Mouse (Mus musculus): ENCODE data around the gene Acox2. TPM values are rescaled to one million over a fixed set of nuclear protein-coding genes. Genes with fewer than 3 reads are reported as not detected.

Gene Acox2
- polyA plus RNA-seq, 1 experiment = not detected

DNA sequence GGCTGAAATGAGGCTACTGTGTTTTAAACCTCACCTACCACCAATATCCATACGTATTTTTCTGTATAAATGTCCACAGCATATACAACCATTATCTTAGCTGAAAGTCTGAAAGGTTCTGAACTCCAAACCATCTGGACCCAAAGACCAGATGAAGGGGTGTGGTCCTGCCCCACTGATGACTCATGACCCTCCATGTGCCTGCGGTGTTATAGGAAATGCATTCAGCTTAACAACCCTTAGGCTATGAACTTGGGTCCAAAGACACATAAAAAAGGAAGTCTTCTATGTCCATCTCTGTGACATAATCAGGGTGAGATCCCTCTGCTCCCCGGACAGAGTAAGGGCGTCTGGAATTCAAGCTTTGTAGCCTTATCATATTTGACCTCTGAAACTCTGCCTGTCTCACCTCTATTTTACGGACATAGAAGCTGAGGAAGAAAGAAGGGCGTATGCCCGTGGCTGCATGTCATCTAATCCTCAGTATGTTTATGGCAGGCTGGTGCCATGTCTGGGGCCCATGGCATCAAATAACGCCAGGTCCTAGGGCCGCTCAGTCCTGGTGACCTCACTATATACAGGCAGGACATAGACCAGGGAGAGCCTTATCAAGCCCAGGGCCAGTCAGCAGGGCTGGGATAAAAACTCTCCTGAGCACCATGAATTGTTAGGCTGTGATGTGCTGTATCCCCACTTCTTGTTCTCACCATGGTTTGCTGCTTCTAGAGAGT, 8.8 kb downstream of the Acox2 start:
- H3K27ac ChIP-seq (ENCODE audit: insufficient read depth, low read depth, low read length) = no peak overlapping the region
- H3K4me1 ChIP-seq (ENCODE audit: control insufficient read depth, insufficient read depth, low read length) = peaks cover 2% of the 10 kb centered on the region; the same call in 1 of the 2 replicates
- no peak for TF ChIP-seq CTCF (IDR thresholded peaks at IDR 0.05; ENCODE audit: low read depth, low read length)
- TF ChIP-seq POLR2A (IDR thresholded peaks at IDR 0.05; ENCODE audit: borderline replicate concordance, low read depth, low read length) = no peak
- H3K4me3 ChIP-seq (ENCODE audit: insufficient read depth, low read length) = no peak overlapping the region

DNA sequence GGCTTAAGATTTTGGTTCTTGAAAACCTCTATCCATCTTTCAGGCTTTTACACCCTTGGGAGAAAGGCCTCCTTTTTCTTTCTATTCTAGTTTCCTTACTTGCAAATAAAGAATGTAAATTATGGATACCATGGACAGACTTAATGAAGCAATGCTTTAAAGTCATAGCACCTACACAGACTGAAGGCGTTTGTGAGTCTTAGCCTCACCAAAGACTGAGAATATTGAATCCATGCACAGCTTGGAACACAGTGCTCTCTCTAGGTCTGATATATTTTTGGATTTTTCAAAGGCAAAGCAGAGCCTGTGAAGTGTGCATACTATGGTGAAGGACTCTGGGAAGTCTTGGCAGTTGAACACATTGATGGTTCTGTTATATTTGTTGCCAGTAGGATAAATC, 9.9 kb downstream of the Acox2 start:
- Histone ChIP-seq H3K27ac (ENCODE audit: insufficient read depth, low read depth, low read length) (no peak overlapping the region), H3K4me1 (ENCODE audit: control insufficient read depth, insufficient read depth, low read length) (peaks cover 2% of the 10 kb centered on the region; the same call in 1 of the 2 replicates), H3K4me3 (ENCODE audit: insufficient read depth, low read length) (no peak overlapping the region)
- TF ChIP-seq POLR2A (IDR thresholded peaks at IDR 0.05; ENCODE audit: borderline replicate concordance, low read depth, low read length) = no peak
- no peak for TF ChIP-seq CTCF (IDR thresholded peaks at IDR 0.05; ENCODE audit: low read depth, low read length)

DNA sequence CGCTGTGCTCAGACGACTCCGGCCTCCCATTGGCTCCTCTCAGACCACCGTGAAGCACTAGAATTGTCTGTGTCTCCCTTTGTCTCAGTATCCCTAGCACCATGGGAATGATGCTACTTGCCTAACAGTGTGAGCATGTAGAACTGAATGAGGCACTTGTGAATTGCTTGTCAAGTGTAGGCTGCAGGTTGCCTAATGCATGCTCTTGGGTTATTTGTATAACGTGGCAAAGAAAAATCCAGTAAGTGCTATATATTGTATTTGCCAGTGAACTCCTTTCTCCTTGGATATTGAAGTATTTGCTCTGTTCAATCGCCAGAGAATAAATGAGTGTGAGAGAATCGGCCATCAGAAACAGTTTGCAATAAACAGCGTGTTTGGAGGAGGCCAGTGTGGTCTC, 12.3 kb downstream of the Acox2 start:
- H3K27ac ChIP-seq (ENCODE audit: insufficient read depth, low read depth, low read length) = no peak overlapping the region
- no peak overlapping the region for H3K4me3 ChIP-seq (ENCODE audit: insufficient read depth, low read length)
- no peak for TF ChIP-seq CTCF (IDR thresholded peaks at IDR 0.05; ENCODE audit: low read depth, low read length)
- TF ChIP-seq POLR2A (IDR thresholded peaks at IDR 0.05; ENCODE audit: borderline replicate concordance, low read depth, low read length) = no peak
- H3K4me1 ChIP-seq (ENCODE audit: control insufficient read depth, insufficient read depth, low read length) = no peaks in the 10 kb centered on the region

GRCm38 (mm10) chr14:8244211-8244611, 14.9 kb downstream of the Acox2 start:
- Histone ChIP-seq H3K27ac (ENCODE audit: insufficient read depth, low read depth, low read length) (no peak overlapping the region), H3K4me3 (ENCODE audit: insufficient read depth, low read length) (no peak overlapping the region), H3K4me1 (ENCODE audit: control insufficient read depth, insufficient read depth, low read length) (no peaks in the 10 kb centered on the region)
- TF ChIP-seq CTCF (IDR thresholded peaks at IDR 0.05; ENCODE audit: low read depth, low read length) = no peak
- TF ChIP-seq POLR2A (IDR thresholded peaks at IDR 0.05; ENCODE audit: borderline replicate concordance, low read depth, low read length) = no peak

DNA sequence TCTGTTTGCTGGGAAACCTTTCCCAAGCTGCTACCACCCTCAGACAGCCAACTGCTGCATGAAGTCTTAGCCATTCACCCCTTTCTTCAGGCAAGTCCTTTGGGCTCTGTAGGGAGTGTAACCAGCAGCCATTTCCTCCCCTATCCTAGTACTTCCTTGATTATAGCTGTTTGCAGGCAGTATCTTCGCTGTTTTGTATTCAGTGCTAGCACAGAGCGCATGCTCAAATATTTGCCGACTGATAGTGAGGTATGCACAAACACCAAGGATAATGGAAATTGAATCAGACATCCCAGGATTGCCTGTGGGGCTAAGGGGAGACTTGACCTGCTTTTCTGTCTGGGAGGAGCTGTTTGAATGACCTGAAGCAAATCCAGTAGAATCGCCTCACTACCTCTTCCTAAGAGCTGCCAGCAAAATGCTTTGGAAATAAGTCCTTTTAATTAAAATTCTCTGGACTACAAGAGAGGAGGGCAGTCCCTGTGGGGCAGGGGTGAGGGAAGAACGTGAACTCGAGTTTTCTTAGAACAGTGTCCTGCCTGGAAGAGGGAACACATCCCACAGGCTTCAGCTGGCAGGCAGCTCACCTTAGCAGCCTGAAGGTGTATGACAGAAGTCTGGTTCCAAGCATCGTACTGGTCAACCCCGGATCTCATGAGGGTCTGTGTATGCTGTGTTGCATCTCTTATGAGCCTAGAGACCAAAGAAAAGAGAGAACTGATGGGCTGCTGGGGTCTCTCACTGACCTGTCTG, 15.8 kb downstream of the Acox2 start:
- no peaks in the 10 kb centered on the region for H3K4me1 ChIP-seq (ENCODE audit: control insufficient read depth, insufficient read depth, low read length)
- no peak overlapping the region for H3K27ac ChIP-seq (ENCODE audit: insufficient read depth, low read depth, low read length)
- TF ChIP-seq POLR2A (IDR thresholded peaks at IDR 0.05; ENCODE audit: borderline replicate concordance, low read depth, low read length) (no peak), CTCF (IDR thresholded peaks at IDR 0.05; ENCODE audit: low read depth, low read length) (no peak)
- no peak overlapping the region for H3K4me3 ChIP-seq (ENCODE audit: insufficient read depth, low read length)

DNA sequence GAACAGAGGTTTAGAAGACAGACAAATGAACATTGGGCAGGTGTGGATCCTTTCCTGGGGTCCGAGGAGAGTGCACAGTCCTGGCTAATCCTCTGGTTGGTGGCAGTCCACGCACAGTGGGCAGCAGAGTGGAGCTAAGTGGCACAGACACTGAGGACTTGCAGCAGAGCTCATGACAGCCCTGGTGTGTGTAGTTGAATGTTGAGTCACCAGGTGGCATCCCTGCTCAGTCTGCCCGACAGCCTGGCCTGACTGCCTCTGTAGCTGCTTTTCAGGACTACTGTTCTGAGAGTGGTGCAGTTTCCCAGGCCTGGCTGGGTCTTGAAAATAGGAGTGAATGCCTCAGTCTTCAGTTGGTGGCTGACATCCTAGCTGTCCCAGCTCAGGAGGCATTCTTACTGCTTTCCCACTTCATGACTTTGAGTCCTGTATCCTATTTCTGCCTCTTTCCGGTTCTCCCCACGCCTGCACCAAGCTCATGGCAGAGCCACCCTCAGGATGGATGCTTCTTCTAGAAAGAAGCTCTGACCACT, 16.7 kb downstream of the Acox2 start:
- H3K27ac ChIP-seq (ENCODE audit: insufficient read depth, low read depth, low read length) = no peak overlapping the region
- H3K4me1 ChIP-seq (ENCODE audit: control insufficient read depth, insufficient read depth, low read length) = no peaks in the 10 kb centered on the region
- H3K4me3 ChIP-seq (ENCODE audit: insufficient read depth, low read length) = no peak overlapping the region
- TF ChIP-seq CTCF (IDR thresholded peaks at IDR 0.05; ENCODE audit: low read depth, low read length) = no peak
- no peak for TF ChIP-seq POLR2A (IDR thresholded peaks at IDR 0.05; ENCODE audit: borderline replicate concordance, low read depth, low read length)

- no peak overlapping the region for H3K27ac ChIP-seq (ENCODE audit: insufficient read depth, low read depth, low read length)
- TF ChIP-seq POLR2A (IDR thresholded peaks at IDR 0.05; ENCODE audit: borderline replicate concordance, low read depth, low read length) (no peak), CTCF (IDR thresholded peaks at IDR 0.05; ENCODE audit: low read depth, low read length) (no peak)
- no peaks in the 10 kb centered on the region for H3K4me1 ChIP-seq (ENCODE audit: control insufficient read depth, insufficient read depth, low read length)
- no peak overlapping the region for H3K4me3 ChIP-seq (ENCODE audit: insufficient read depth, low read length)
Observed at GRCm38 (mm10) chr14:8241816-8242215, 17.3 kb downstream of the Acox2 start.

DNA sequence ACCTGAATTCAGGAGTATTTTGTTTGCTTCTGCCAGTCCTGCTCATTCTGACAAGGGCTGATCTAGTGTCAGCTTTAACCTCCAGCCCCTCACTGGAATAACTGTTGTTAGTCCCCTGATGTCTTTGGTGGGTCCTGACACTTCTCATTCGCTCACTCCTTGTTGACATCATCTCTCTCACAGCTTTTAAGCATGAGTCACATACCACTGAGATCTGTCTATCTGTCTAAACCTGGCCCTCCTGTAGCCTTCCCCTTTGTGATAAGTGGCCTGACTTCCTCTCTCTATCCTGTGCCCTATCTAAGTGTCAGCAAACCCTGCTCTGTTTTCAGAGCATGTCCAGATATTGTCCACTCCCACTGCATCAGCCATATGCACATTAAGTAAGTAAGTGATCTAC, 25.9 kb downstream of the Acox2 start:
- Histone ChIP-seq H3K27ac (ENCODE audit: insufficient read depth, low read depth, low read length) (no peak overlapping the region), H3K4me1 (ENCODE audit: control insufficient read depth, insufficient read depth, low read length) (no peaks in the 10 kb centered on the region), H3K4me3 (ENCODE audit: insufficient read depth, low read length) (no peak overlapping the region)
- TF ChIP-seq CTCF (IDR thresholded peaks at IDR 0.05; ENCODE audit: low read depth, low read length) = no peak
- TF ChIP-seq POLR2A (IDR thresholded peaks at IDR 0.05; ENCODE audit: borderline replicate concordance, low read depth, low read length) = no peak

DNA sequence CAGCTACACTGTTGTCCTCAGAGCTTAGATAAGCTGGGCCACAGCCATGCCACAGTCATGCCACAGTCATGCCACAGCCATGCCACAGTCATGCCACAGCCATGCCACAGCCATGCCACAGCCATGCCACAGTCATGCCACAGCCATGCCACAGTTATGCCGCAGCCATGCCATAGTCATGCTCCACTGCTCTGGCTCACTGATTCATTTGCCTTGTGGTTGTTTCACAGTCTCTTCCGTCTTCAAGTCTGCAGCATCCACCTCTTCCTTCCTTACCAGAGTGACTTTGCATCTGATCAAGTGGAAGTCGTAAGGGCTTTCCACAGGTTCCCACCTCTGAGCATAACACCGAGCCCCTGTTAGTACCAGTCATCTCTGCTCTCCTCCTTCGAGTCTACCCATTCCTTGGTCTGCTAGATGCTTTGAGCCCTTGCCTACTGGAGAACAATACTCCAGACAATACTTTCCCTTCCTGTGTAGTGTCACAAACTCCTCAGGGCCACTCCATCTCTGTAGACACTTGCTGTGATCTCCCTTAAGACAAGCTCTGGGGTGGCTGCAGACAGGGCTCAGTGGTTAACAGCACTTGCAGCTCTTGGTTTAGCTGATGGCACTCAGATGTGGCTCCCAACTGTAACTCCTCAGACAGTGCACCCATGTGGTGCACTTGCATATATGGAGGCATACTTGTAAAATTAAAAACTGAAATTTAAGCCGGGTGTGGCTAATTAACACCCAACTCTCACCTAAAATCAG, 26.8 kb downstream of the Acox2 start:
- TF ChIP-seq CTCF (IDR thresholded peaks at IDR 0.05; ENCODE audit: low read depth, low read length) (no peak), POLR2A (IDR thresholded peaks at IDR 0.05; ENCODE audit: borderline replicate concordance, low read depth, low read length) (no peak)
- Histone ChIP-seq H3K4me3 (ENCODE audit: insufficient read depth, low read length) (no peak overlapping the region), H3K4me1 (ENCODE audit: control insufficient read depth, insufficient read depth, low read length) (no peaks in the 10 kb centered on the region), H3K27ac (ENCODE audit: insufficient read depth, low read depth, low read length) (no peak overlapping the region)
